Mouse (Mus musculus) kidney, adult 9 months (tissue): ENCODE data around the gene Mpzl3.

ENCODE experiments used
- DNase-seq: peaks from one replicate; pipeline ENCODE4 v3.0.0; 2022

The Mpzl3 gene

DNA sequence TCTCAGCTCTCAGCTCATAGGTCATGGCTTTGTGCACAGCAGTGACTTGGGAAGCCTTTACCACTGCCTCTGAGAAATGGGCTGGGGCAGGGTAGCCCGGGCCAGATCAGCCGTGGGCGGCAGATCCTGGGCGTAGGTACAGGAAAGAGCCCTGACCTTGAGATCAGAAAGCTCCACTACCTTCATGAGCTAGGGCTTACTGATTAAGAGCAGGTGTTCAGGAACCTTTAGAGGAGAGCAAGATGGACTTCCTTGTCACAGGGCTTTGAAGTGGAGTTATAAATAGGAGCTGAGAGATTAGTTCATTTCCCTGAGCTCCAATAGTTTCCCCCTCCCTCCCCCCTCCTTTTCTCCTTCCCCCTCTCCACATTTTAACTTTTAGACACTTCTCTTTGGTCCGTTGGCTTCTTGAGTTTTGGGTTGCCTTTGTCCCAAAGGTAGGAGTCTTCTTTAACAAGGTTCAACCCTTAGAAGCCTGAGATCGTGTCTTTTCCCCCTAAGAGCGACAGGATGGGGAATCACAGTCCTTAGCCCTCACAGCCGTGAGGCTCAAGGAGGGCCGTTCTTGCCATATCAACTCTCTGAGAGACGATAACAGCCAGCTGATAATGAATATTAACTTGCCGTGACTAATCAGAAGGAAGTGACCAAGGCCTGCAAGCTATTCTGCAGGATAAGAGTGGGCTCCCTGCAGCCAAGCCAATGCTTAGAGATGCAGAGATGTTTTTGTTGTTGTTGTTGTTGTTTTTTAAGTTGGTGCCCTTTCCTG lies 48.4 kb downstream of the Mpzl3 start:
- DNase-seq = no peak

DNA sequence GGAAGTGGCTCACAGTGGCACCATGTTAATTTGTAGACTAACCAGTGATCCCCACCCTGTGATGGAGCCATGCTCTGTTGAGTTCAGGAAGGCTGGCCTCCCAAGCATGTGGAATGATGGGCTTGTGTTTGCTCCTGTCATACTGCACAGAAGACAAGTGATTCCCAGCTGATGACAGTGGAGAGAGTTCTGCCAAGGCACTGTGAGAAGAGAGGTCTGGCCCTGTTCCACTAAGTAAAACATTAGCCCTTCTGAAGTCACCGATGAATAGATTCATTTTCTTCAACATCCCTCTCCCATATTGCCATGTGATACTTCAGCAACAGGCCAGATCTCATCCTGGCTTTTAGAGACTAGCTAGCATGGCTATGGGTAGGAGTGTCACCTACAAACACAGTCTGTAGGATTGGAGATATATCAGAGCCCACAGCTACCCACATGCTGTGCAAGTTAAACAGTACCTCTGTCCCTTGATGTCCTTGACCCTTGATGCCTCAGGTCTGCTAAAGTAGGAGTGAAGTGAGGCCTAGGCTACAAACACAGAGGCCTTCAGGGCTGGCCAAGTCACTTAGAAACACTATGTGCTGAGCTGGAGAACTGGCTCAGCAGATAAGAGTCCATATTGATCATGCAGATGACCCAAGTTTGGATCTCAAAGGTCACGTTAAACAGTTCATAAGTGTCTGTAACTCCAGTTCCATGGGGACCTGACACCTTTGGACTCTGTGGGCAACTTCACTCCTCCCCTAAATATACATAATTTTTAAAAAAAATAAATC lies 50.8 kb downstream of the Mpzl3 start:
- DNase-seq = peak; percentile 78

DNA sequence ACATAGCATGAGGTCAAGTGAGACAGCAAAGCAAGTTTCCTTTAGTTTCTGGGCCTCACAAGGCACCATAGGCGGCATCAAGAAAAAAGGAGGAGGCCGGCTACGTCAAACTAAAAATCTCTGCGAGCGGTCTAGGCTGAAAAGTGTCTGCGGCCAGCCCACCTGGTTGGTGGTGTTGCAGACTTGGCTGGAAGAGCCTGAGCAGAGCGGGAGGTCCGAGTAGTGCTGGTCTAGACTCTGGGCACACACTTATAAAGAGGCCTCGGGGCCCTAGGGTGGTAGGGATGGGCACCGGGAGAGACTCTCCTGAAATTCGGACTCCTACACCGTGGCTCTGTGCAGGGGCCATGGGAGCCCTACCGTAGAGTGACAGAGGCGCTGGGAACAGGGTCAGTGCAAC lies 60.7 kb downstream of the Mpzl3 start:
- DNase-seq = no peak

DNA sequence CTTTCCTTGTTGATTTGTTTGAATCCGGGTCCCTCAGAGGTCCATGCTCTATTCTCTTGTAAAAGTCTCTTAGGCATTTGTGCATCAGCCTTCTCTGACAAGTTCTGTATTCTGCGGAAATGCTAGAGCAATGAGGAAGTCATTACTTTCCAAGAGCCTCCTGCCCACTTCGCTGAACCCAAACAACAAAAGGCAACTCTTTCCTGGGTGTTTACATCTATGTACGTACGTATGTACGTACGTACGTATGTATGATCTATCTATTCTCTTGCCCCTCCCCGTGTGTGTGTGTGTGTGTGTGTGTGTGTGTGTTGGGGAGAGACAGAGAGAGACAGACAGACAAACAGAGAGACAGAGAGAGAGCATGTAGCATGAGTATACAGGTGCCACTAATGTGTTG lies 61.8 kb downstream of the Mpzl3 start:
- no peak for DNase-seq

DNA sequence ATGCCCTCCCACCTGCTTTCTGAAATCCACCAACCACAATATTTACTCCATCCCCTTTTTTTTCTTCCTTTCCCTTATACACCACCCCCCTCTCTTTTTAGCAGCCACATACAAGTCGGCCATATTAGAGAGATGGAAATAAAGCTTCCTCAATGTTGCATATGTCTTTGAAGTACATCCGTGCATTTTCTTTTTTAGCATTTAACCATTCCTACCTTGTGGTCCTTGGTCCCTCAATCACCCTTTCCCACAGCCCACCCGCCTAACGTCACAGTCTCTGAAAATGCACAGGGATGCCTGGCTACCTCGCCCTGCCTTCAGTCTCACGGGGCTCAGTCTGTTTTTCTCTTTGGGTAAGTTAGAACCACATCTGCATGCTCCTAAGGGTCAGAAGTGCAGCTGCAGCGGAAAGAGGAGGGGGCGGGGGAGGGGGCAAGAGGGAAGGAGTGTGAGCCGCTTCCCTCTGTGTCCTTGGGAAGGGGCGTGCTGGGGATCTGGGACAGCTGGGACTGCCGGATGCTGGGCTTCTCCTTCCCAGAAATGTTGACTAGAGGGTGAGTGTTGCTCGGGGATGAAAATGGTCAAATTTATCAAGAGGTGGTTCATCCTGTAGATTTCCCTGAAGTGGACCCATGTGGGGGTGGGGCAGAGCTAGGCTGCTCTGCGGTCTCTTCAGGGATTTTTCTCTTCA lies 62.9 kb downstream of the Mpzl3 start, which contains the start of gene Scn2b:
Scn2b (plus strand) TSS at position 42 of the 691 bp plus-strand sequence.
- DNase-seq = no peak

DNA sequence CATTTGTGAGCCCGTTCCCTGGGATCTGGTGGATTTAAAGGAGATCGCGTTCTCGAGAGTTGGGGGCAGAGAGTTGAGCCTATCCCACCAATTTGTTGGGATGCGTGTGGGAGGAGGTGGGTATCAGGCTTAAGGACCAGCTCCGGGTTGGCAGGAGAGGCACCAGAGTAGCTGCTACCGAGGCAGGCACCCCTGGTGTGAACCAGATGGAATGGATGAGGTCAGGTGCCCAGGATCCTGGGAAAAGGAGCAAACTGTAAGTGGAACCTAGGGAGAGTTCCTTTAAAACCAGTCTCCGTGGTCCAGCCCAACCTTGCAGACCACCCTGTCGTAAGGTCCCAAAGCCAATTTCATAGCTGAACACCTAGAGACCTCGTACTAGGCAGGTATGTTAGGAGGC lies 63.6 kb downstream of the Mpzl3 start:
- DNase-seq = no peak

DNA sequence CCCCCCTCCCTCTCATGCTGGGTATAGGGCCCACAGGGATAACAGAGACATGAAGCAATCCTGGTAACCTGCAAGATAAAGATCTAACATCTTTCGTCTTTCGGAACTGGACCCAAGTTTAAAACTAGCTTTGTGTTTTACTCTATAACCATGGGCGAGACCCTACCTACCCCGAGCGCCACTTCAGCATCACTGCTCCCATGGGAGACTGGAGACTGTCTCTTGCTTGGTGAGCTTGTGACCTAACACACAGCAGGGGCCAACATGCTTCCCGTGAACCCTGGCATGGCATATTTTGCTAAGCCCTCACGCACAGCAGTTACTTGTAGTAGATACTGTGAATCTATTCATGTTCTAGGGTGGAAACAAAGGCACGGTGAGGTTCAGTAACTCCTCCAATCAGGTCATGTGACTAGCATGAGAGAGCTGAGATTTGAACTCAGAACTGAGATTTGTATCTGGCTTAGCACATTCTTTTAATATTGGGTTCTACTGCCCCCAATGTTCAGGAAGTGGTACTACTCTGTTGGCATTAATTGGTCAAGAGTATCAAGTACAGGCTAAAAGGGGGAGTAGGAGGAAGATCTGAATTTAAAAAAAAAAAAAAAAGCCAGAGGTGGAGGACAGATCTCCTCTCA lies 64.4 kb downstream of the Mpzl3 start:
- no peak for DNase-seq

DNA sequence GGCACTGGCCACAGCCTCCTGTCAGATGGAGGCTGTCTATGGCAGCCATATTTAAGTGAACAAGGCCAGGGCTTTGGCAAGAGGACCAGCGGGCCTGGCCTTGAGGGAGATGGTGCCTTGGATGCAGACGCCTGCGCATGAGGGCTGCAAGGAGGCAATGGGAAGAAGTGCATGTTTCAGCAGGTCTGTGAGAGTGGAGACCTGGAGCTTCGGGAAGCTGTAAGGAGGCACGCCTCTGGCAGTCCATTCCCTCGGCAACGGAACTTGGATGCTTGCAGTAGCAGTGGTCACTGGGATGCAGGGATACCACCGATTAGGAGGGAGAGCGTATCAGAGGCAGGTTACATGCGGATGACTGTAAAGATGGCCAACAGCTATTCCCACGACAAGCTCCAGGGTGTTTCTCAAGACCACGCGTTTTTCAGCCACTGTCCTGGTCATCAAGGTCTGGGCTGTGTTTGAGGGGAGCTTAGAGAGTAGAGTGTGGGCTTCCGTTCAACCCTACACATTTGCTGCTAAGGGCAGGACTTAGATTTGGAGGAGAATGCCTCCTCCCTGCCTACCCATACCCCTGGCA lies 65.1 kb downstream of the Mpzl3 start:
- DNase-seq = no peak

DNA sequence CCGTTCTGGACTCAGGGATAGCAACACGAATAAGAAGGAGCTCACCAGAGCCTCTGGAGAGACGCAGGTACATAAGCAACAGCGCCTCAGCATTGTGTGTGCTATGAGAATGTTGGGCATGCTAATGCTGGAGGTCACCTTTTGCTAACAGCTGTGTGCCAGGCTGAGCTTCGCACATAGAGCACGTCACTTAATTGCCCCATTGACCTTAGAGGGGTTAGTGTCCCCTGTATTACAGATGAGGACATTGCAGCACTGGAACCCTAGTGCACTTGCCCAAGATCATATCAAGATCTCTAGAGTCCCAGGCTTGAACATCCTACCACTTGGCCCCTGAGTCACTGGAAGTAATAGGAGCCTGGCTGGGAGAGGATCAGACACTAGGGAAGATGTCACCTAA lies 65.6 kb downstream of the Mpzl3 start:
- DNase-seq = no peak

DNA sequence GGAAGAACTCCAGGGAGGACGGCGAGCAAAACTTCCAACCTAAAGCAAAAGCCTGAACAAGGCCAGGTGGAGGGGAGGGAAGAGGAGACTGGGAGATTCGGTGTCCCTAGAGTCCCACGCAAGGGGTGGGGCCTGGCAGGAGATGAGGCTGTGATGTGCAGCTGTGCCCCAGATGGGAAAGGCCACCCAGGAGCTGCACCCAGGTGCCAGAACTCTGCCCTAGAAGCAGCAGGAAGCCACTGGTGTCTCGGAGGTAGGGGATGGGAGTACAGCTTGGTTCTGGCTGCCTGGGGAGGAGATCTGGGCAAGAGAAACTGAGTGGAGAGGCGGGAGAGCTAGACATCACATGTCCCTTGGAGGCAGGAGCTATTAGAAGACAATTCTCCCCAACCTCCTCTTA lies 66.0 kb downstream of the Mpzl3 start:
- no peak for DNase-seq

DNA sequence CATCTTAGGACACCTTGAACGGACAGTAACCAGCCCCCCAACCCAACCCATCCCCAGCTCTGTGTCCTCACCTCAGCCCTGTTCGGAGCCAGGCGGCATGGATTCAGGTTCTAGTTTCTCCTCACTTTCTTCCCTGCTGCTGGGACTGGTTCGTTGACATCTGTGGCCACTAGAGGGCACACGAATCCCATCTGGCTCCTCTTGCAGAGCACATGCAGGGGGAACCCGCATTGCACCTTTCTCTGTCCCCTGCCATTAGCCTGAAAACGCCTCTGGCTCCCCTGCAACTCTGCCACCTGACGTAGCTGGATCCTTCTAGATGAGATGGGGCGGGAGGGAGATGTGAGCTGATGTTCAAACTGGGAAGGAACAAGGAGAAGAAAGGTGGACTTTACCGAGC lies 66.8 kb downstream of the Mpzl3 start:
- DNase-seq = peak; percentile 79

DNA sequence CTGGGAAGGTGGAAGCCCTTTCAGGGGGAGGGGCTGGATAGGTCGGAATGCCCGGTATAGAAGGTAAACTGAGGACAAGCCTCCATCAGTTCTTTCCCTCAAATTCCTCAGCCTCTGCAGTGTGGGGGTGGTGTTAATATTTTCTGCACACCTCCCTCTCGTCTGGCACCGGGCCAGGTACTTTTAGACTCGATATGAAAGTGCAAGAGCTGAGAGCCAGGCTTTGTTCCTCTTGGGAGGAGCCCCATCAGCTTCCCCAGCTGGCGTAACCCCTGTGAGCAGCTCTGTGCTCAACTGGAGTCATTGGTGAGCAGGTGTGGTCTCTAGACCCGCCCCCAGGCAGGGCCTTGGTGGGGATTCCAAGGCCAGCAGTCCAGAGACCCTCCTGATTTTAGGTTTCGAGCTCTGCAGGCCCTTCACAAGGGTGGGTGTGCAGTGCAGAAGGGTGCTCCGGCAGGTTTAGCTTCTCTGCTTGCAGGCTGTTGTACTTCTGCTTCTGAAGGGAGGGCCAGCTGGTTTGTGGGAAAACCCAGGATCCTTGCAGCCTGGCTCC lies 67.3 kb downstream of the Mpzl3 start:
- DNase-seq = no peak

DNA sequence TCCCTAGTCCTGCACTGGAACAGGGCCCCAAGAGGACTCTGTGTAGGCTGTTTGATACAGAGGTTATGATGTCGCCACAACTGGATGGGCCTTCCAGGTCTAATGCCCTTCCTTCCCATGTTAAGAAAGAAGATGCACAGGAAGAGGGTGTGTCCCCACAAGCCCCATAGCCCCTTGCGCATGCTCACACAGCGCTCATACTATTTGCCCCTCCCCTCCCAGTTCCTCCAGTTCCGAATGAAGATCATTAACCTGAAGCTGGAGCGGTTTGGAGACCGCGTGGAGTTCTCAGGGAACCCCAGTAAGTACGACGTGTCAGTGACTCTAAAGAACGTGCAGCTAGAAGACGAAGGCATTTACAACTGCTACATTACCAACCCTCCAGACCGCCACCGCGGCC lies 70.2 kb downstream of the Mpzl3 start:
- no peak for DNase-seq

DNA sequence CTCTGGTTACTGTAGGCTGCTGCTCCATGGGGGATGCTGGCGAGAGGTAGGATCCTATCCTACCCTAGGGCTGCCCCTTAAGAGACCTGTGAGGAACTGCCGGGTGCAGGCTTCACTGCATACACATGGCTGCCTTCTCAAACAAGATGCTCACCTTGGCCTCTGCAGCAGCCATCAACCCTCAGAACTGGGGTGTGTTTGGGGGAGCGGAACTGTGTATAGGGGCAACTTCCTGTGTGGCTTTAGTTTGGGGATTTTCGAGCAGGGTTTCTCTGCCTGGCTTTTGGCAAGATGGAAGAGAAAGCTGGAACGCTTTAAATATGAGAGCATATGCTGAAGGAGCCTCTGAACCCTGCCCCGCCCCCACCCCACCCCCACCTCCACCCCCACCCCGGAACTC lies 72.0 kb downstream of the Mpzl3 start:
- DNase-seq = no peak
